Mouse (Mus musculus) embryonic fibroblast, embryonic 13.5 days (primary cell): ENCODE data around the gene Rps6. TPM values are rescaled to one million over a fixed set of nuclear protein-coding genes. Genes with fewer than 3 reads are reported as not detected.
A peak's percentile ranks its signal among the peaks of the same experiment; 100 is the strongest.

ENCODE experiments used
- H3K27ac ChIP-seq: 2 replicates; pipeline ENCODE4 v1.5.1; 2012; ENCODE audit warnings: low read length, control low read depth, inconsistent platforms; ENCODE audit not compliant: insufficient read depth
- H3K4me1 ChIP-seq: 2 replicates; pipeline ENCODE4 v1.6.1; 2011; ENCODE audit warnings: low read length; ENCODE audit not compliant: control insufficient read depth, insufficient read depth
- H3K4me3 ChIP-seq: 2 replicates; pipeline ENCODE4 v1.5.1; 2011; ENCODE audit warnings: mild to moderate bottlenecking, control low read depth, low read length; ENCODE audit not compliant: insufficient read depth
- CTCF ChIP-seq: IDR thresholded peaks from 2 replicates; pipeline ENCODE4 v1.5.1; 2011; ENCODE audit warnings: mild to moderate bottlenecking, control low read depth, low read length, moderate library complexity, borderline replicate concordance; ENCODE audit not compliant: insufficient read depth
- POLR2A ChIP-seq: IDR thresholded peaks from 2 replicates; pipeline ENCODE4 v1.6.1; 2011; ENCODE audit warnings: low read depth, mild to moderate bottlenecking, control low read depth, low read length, moderate library complexity
- polyA plus RNA-seq: library from polyadenylated mRNA; stranded (reverse); fragments of >200 nt; gene quantifications from 2 replicates; pipeline ENCODE4 v1.2.4, GENCODE M21; 2011; ENCODE audit warnings: low read depth; ENCODE audit not compliant: missing spikeins, insufficient read length

The Rps6 gene
- polyA plus RNA-seq, 1 experiment, result 1,845 TPM

DNA sequence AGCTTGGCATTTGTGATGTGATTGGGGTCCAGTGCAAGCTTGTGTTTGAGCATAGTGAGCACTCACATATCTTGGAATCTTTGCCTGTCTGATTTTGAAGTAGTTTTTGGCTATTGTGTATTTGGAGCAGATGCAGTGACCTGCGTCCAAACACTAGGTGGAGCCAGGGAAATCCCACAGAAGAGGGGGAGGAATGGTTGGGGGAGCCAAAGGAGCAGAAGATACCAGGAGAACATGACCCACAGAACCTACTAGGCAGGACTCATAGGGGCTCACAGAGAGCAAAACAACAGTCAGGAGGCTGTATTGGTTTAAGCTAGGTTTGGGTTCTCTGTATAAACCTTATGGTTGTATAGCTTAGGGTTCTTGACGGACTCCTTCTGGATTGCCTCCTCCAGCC, 46.6 kb downstream of the Rps6 start:
- Histone ChIP-seq H3K4me1 (no peaks in the 10 kb centered on the region), H3K4me3 (no peak overlapping the region), H3K27ac (no peak overlapping the region)
- TF ChIP-seq CTCF (peak; percentile 22; the same call in 1 of the 2 replicates), POLR2A (no peak)

Other genes starting within 250 kb of the Rps6 start
- 16.4 and 18.7 TPM in 2 replicates for gene Haus6, start 245.4 kb downstream of the Rps6 start, polyA plus RNA-seq
- gene Plin2, start 187.4 kb downstream of the Rps6 start, polyA plus RNA-seq, result 75.0 and 93.7 TPM in 2 replicates
- 26.9 and 28.4 TPM in 2 replicates for gene Dennd4c, start 108.9 kb downstream of the Rps6 start, polyA plus RNA-seq
- 0.77 and 1.1 TPM in 2 replicates for gene Acer2, start 17.0 kb upstream of the Rps6 start, polyA plus RNA-seq